Mouse (Mus musculus) megakaryocyte, adult 5-6 weeks (primary cell): ENCODE results near the gene Cd1d1. TPM values are rescaled to one million over a fixed set of nuclear protein-coding genes. Genes with fewer than 3 reads are reported as not detected.

Source experiments
- ATAC-seq: 2 replicates; pipeline ENCODE4 v1.8.0; 2016; ENCODE audit warnings: mild to moderate bottlenecking, inconsistent platforms; ENCODE audit not compliant: poor library complexity, severe bottlenecking
- total RNA-seq, 2 experiments: library from RNA; stranded (forward) in 1 of 2; stranded (reverse) in 1 of 2; fragments of 153-499, 151-499 nt in 1 of 2; fragments of 221-1000, 200-1000 nt in 1 of 2; gene quantifications; 2 replicates each; pipeline versions ENCODE4 v1.2.3 to v1.2.4; 2015 to 2017

Gene Cd1d1
- total RNA-seq, 2 experiments from 2014 or later = 16.5 to 27.2 TPM

DNA sequence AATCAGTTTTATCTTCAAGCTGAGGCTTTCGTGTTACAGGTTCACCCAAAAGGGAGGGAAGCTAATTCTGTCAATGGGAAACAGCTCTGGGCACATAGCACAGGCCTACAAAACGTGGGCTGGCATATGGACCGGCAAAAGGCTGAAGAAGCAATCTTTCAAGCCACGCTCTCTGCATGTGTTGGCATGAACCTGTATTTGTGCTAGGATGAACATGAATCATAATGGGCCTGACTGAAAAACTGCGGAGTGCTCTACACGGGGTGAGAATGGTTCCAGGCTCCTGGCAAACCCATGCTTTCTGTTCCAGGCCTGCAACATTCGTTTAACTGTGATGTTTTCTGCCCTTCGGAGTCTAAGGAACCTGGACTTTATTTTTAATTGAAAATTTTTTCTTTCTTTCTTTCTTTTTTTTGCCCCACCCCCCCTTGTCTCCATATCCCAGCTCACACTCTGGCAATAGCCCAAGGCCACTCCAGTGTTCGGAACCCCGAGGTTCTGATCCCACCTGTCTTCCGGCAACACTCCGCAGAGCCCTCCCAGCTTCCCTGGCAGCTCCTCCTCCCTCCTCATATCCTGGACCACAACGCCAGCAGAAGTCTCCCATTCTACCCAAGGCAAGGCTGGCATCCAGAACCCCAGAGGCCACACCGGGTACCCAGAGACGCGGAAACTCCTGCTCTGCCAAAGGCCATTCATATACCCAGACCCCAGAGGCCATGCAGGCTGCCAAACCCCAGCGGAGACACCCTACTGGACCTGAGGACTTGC lies 36.4 kb downstream of the Cd1d1 start:
- no peak for ATAC-seq

DNA sequence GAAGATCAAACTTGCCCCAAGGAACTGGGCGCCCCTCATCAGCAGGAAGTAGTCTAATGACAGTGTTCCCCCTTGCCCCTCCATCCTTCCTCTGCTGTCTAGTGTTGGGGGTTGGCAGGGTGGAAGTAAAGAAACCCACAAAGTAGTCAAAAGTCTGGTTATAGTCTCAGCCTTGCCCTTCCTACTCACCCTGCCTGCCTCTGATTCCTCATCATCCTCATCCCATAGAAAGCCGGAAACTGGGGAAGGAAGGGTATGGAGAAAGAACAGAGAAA lies 37.9 kb downstream of the Cd1d1 start:
- no peak for ATAC-seq

DNA sequence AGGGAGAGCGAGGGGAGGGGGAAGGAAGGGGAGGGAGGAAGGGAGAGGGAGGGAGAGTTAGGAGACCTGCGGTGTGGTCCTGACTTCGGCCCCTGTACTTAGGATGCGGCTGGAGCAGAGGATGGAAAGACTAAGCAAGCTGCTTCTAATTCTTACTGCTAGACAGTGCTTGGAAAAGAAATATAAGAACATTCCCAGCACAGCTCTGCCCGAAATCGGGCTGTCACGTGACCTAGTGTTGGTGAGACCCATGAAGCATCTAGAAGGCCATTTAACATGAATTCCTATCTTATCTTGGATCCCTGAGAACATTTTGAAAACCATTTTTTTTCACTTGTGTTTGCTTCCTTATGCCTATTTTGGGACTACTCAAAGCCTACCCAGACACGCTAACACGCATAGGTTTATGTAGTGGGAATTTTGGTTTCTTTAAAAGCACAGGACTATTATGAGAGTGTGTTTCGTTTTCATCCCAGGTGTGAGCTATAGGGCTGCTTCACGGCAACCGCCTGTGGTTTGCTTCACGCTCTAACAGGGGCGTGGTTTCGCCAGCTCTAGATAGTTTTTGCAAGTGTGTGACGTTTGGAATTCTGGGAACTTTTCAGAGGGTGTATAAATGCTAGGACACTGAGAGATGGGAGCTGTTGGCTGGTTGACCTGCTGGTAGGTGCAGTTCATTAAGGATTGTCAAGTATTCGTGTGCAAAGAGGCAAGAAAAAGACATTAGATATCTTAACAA lies 38.4 kb downstream of the Cd1d1 start:
- ATAC-seq = no peak

GRCm38 (mm10) chr3:86959088-86959487 lies 40.2 kb downstream of the Cd1d1 start:
- no peak for ATAC-seq

DNA sequence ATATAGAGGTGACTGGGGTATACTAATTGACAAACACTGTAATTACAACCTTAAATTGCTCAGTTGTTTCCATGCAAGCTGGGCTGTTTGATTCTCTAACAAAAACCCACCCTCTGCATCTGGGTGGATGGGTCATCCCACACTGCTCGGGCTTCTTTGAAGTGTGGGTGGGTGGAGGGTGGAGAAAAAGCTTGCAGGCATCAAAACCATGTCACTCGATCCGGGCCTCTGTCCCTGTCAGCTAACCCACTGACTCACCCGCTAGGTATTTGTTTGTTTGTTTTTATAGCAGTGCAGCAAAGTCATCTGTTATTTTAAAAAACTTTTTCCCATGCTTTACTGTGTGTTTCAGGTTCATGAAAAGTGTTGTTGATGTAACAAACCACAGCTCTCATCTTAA lies 43.9 kb downstream of the Cd1d1 start:
- no peak for ATAC-seq

- no peak for ATAC-seq
Observed at GRCm38 (mm10) chr3:86954521-86954920, 44.7 kb downstream of the Cd1d1 start.

- no peak for ATAC-seq
Observed at GRCm38 (mm10) chr3:86953819-86954218, 45.4 kb downstream of the Cd1d1 start.

GRCm38 (mm10) chr3:86950652-86951051 lies 48.6 kb downstream of the Cd1d1 start:
- no peak for ATAC-seq

Other genes with a start within 250 kb of the Cd1d1 start
- 0.14 and 0.33 TPM in 2 replicates for gene Dclk2, start 78.6 kb downstream of the Cd1d1 start, total RNA-seq (2015)
- 0.04 and 0.40 TPM in 2 replicates for gene Dclk2, start 78.6 kb downstream of the Cd1d1 start, total RNA-seq (2017)
- gene Kirrel, start 175.3 kb upstream of the Cd1d1 start, total RNA-seq (2015) = 0.11 and 0.14 TPM in 2 replicates
- gene Kirrel, start 175.3 kb upstream of the Cd1d1 start, total RNA-seq (2017) = 0.16 TPM in 1 of 2 replicates, not detected in the other